Mouse (Mus musculus): ENCODE measurements at regions not wholly inside any gene's neighbourhood (a gene's known extent, or its start where the extent isn't known, plus 50 kb on each side); places are given as distances from the start of the nearest gene placed in this dataset.

GRCm38 (mm10) chr11:50483116-50483515 lies 52.2 kb upstream of the Rufy1 start:
- TF ChIP-seq CTCF (IDR thresholded peaks at IDR 0.05; ENCODE audit: borderline replicate concordance, extremely low read depth, insufficient read depth, insufficient read length) = no peak
- no peak for TF ChIP-seq POLR2A (IDR thresholded peaks at IDR 0.05; ENCODE audit: borderline replicate concordance, extremely low read depth, insufficient read depth, insufficient read length, poor library complexity, severe bottlenecking)

Measured in brain, embryonic 14.5 days (tissue).